Mouse (Mus musculus) midbrain, embryonic 14.5 days (tissue): Measurements from ENCODE around the gene Grm7. TPM values are rescaled to one million over a fixed set of nuclear protein-coding genes. Genes with fewer than 3 reads are reported as not detected.

Source experiments
- ATAC-seq: fragments of 200-750 bp; cut with Nextera tagmentation; 2 replicates; pipeline ENCODE4 v1.8.0; 2017; ENCODE audit warnings: moderate number of reproducible peaks, moderate library complexity; ENCODE audit not compliant: low FRiP score, low TSS enrichment
- DNase-seq: peaks from one replicate; pipeline ENCODE4 v3.0.0-alpha.2; 2015
- H3K27ac ChIP-seq: fragments of 300-500 bp; sonication (generic); replicated peaks from 2 replicates; pipeline ENCODE4 v1.5.1; 2014; ENCODE audit warnings: mild to moderate bottlenecking, low read depth, low read length, moderate library complexity
- H3K27me3 ChIP-seq: fragments of 300-500 bp; sonication (generic); 2 replicates; pipeline ENCODE4 v1.6.1; 2014; ENCODE audit warnings: low read length, control low read depth, mixed read lengths; ENCODE audit not compliant: control insufficient read depth, insufficient read depth
- H3K36me3 ChIP-seq: fragments of 300-500 bp; sonication (generic); 2 replicates; pipeline ENCODE4 v1.6.1; 2014; ENCODE audit warnings: low read length, control low read depth; ENCODE audit not compliant: control insufficient read depth, insufficient read depth
- H3K4me1 ChIP-seq: fragments of 300-500 bp; sonication (generic); 2 replicates; pipeline ENCODE4 v1.6.1; 2014; ENCODE audit warnings: mild to moderate bottlenecking, antibody characterized with exemption, low read length, control low read depth; ENCODE audit not compliant: control insufficient read depth, insufficient read depth
- H3K4me2 ChIP-seq: fragments of 300-500 bp; sonication (generic); 2 replicates; pipeline ENCODE4 v1.6.1; 2014; ENCODE audit warnings: mild to moderate bottlenecking, low read length, moderate library complexity
- H3K4me3 ChIP-seq: fragments of 300-500 bp; sonication (generic); replicated peaks from 2 replicates; pipeline ENCODE4 v1.5.1; 2014; ENCODE audit warnings: low read depth, low read length
- H3K9ac ChIP-seq: fragments of 300-500 bp; sonication (generic); replicated peaks from 2 replicates; pipeline ENCODE4 v1.6.1; 2014; ENCODE audit warnings: mild to moderate bottlenecking, low read length, moderate library complexity
- H3K9me3 ChIP-seq: fragments of 300-500 bp; sonication (generic); 2 replicates; pipeline ENCODE4 v1.6.1; 2016; ENCODE audit warnings: low read length, control low read depth, mixed read lengths; ENCODE audit not compliant: control insufficient read depth
- WGBS: fragments of 180-500 bp; shearing (Covaris S2); extraction: QIAGEN DNeasy Blood & Tissue Kit; methylation state at CpG from one replicate; pipeline ENCODE4 v1.1.7; 2014; 5-methylcytosine and 5-hydroxymethylcytosine counted together
- polyA plus RNA-seq: library from polyadenylated mRNA; unstranded; fragments of >200 nt; fragmentation: Nextera tagmentation; extraction: Ambion mirVana; gene quantifications from 2 replicates; pipeline ENCODE4 v1.2.1, GENCODE M21; 2014

Gene Grm7
- polyA plus RNA-seq, 1 experiment from 2014 or later, result 18.1 TPM

GRCm38 (mm10) chr6:111424737-111425136, 779.4 kb downstream of the Grm7 start:
- Histone ChIP-seq H3K27ac (no peak overlapping the region), H3K4me3 (no peak overlapping the region), H3K4me2 (no peak overlapping the region), H3K27me3 (no peaks in the 10 kb centered on the region), H3K36me3 (no peaks in the 10 kb centered on the region), H3K4me1 (no peaks in the 10 kb centered on the region), H3K9ac (no peak overlapping the region), H3K9me3 (no peaks in the 10 kb centered on the region)
- 70% methylated on average over 1 of the region's 1 CpGs for WGBS
- DNase-seq (peak; percentile 39), ATAC-seq (no peak)

GRCm38 (mm10) chr6:111446228-111446627, 800.8 kb downstream of the Grm7 start:
- H3K9me3 ChIP-seq, result no peaks in the 10 kb centered on the region
- H3K4me2 ChIP-seq, result no peak overlapping the region
- H3K4me3 ChIP-seq, result no peak overlapping the region
- DNase-seq, result no peak
- no peak overlapping the region for H3K9ac ChIP-seq
- H3K36me3 ChIP-seq, result no peaks in the 10 kb centered on the region
- 70% methylated on average over 2 of the region's 2 CpGs for WGBS
- no peaks in the 10 kb centered on the region for H3K27me3 ChIP-seq
- ATAC-seq, result no peak
- H3K27ac ChIP-seq, result no peak overlapping the region
- H3K4me1 ChIP-seq, result peaks cover 7% of the 10 kb centered on the region

GRCm38 (mm10) chr6:111447851-111448250, 802.5 kb downstream of the Grm7 start:
- no peak for ATAC-seq
- H3K9ac ChIP-seq, result no peak overlapping the region
- H3K27ac ChIP-seq, result no peak overlapping the region
- no peak overlapping the region for H3K4me2 ChIP-seq
- H3K9me3 ChIP-seq, result no peaks in the 10 kb centered on the region
- H3K27me3 ChIP-seq, result no peaks in the 10 kb centered on the region
- H3K36me3 ChIP-seq, result no peaks in the 10 kb centered on the region
- H3K4me3 ChIP-seq, result no peak overlapping the region
- H3K4me1 ChIP-seq, result peaks cover 7% of the 10 kb centered on the region
- no peak for DNase-seq

- Histone ChIP-seq H3K9me3 (no peaks in the 10 kb centered on the region), H3K9ac (no peak overlapping the region), H3K27me3 (no peaks in the 10 kb centered on the region), H3K4me1 (peaks cover 7% of the 10 kb centered on the region), H3K36me3 (no peaks in the 10 kb centered on the region), H3K27ac (no peak overlapping the region), H3K4me3 (no peak overlapping the region), H3K4me2 (no peak overlapping the region)
- ATAC-seq, result peak; percentile 37; the same call in 1 of the 2 replicates
- 28% methylated on average over 3 of the region's 3 CpGs for WGBS
- peak; percentile 51 for DNase-seq
These were observed 803.8 kb downstream of the Grm7 start for GRCm38 (mm10) chr6:111449054-111449783.

GRCm38 (mm10) chr6:111481866-111482265, 836.5 kb downstream of the Grm7 start:
- Histone ChIP-seq H3K9ac (no peak overlapping the region), H3K36me3 (no peaks in the 10 kb centered on the region), H3K9me3 (no peaks in the 10 kb centered on the region), H3K4me3 (no peak overlapping the region), H3K27me3 (no peaks in the 10 kb centered on the region), H3K4me1 (no peaks in the 10 kb centered on the region), H3K4me2 (no peak overlapping the region), H3K27ac (no peak overlapping the region)
- 13% methylated on average over 1 of the region's 1 CpGs for WGBS
- ATAC-seq (no peak), DNase-seq (peak; percentile 13)

GRCm38 (mm10) chr6:111486081-111486480, 840.7 kb downstream of the Grm7 start:
- Histone ChIP-seq H3K4me3 (no peak overlapping the region), H3K9ac (no peak overlapping the region), H3K36me3 (no peaks in the 10 kb centered on the region), H3K27ac (no peak overlapping the region), H3K4me1 (no peaks in the 10 kb centered on the region), H3K27me3 (no peaks in the 10 kb centered on the region), H3K4me2 (no peak overlapping the region), H3K9me3 (no peaks in the 10 kb centered on the region)
- no peak for ATAC-seq
- DNase-seq, result no peak

GRCm38 (mm10) chr6:111487556-111487955, 842.2 kb downstream of the Grm7 start:
- DNase-seq (no peak), ATAC-seq (no peak)
- H3K27ac ChIP-seq, result no peak overlapping the region
- no peak overlapping the region for H3K9ac ChIP-seq
- no peak overlapping the region for H3K4me2 ChIP-seq
- 90% methylated on average over 4 of the region's 4 CpGs for WGBS
- no peak overlapping the region for H3K4me3 ChIP-seq
- no peaks in the 10 kb centered on the region for H3K9me3 ChIP-seq
- H3K27me3 ChIP-seq, result no peaks in the 10 kb centered on the region
- H3K4me1 ChIP-seq, result no peaks in the 10 kb centered on the region
- H3K36me3 ChIP-seq, result no peaks in the 10 kb centered on the region

- ATAC-seq, result no peak
- no peaks in the 10 kb centered on the region for H3K4me1 ChIP-seq
- H3K9me3 ChIP-seq, result no peaks in the 10 kb centered on the region
- H3K9ac ChIP-seq, result no peak overlapping the region
- H3K27ac ChIP-seq, result no peak overlapping the region
- H3K4me2 ChIP-seq, result no peak overlapping the region
- H3K27me3 ChIP-seq, result no peaks in the 10 kb centered on the region
- no peak overlapping the region for H3K4me3 ChIP-seq
- no peak for DNase-seq
- H3K36me3 ChIP-seq, result no peaks in the 10 kb centered on the region
These were observed 846.8 kb downstream of the Grm7 start for GRCm38 (mm10) chr6:111492166-111492565.

GRCm38 (mm10) chr6:111499542-111499941, 854.2 kb downstream of the Grm7 start:
- Histone ChIP-seq H3K27me3 (no peaks in the 10 kb centered on the region), H3K4me2 (no peak overlapping the region), H3K4me3 (no peak overlapping the region), H3K36me3 (no peaks in the 10 kb centered on the region), H3K4me1 (no peaks in the 10 kb centered on the region), H3K27ac (no peak overlapping the region), H3K9ac (no peak overlapping the region), H3K9me3 (no peaks in the 10 kb centered on the region)
- 87% methylated on average over 5 of the region's 5 CpGs for WGBS
- no peak for DNase-seq
- ATAC-seq, result no peak
